Mouse (Mus musculus): ENCODE measurements around the gene Olfr951. TPM values are rescaled to one million over a fixed set of nuclear protein-coding genes. Genes with fewer than 3 reads are reported as not detected.

The Olfr951 gene
- polyA plus RNA-seq (2012; rRNA removed), result not detected in 2 replicates

GRCm38 (mm10) chr9:39387110-39387509 is at the start of gene Olfr951:
Gene Olfr951, plus strand, starts transcription at chr9:39387410.

GRCm38 (mm10) chr9:39427048-39427447 is 39.8 kb downstream of the Olfr951 start, which contains the start of gene Olfr952:
Gene Olfr952, minus strand, starts transcription at chr9:39427148.

Other genes with a start within 250 kb of the Olfr951 start
- gene Olfr943, start 221.1 kb upstream of the Olfr951 start, polyA plus RNA-seq (2012; rRNA removed), result not detected in 2 replicates
- not detected in 2 replicates for gene Olfr944, start 185.5 kb upstream of the Olfr951 start, polyA plus RNA-seq (2012; rRNA removed)
- not detected in 2 replicates for gene Olfr1537, start 137.4 kb upstream of the Olfr951 start, polyA plus RNA-seq (2012; rRNA removed)
- not detected in 2 replicates for gene Olfr945, start 110.6 kb upstream of the Olfr951 start, polyA plus RNA-seq (2012; rRNA removed)
- not detected in 2 replicates for gene Olfr948, start 61.4 kb upstream of the Olfr951 start, polyA plus RNA-seq (2012; rRNA removed)
- gene Olfr952, start 39.7 kb downstream of the Olfr951 start, polyA plus RNA-seq (2012; rRNA removed), result not detected in 2 replicates
- gene Olfr954, start 69.3 kb downstream of the Olfr951 start, polyA plus RNA-seq (2012; rRNA removed), result not detected in 2 replicates
- gene Olfr955, start 84.5 kb downstream of the Olfr951 start, polyA plus RNA-seq (2012; rRNA removed), result not detected in 2 replicates
- gene Olfr44, start 106.6 kb downstream of the Olfr951 start, polyA plus RNA-seq (2012; rRNA removed), result not detected in 2 replicates
- gene Olfr957, start 128.4 kb downstream of the Olfr951 start, polyA plus RNA-seq (2012; rRNA removed), result not detected in 2 replicates
- gene Olfr958, start 166.6 kb downstream of the Olfr951 start, polyA plus RNA-seq (2012; rRNA removed), result not detected in 2 replicates
- gene Olfr959, start 188.2 kb downstream of the Olfr951 start, polyA plus RNA-seq (2012; rRNA removed), result not detected in 2 replicates
- 2.6 and 7.9 TPM in 2 replicates for gene AW551984, start 217.0 kb downstream of the Olfr951 start, polyA plus RNA-seq (2012; rRNA removed)
- gene Olfr148, start 223.2 kb downstream of the Olfr951 start, polyA plus RNA-seq (2012; rRNA removed), result not detected in 2 replicates
- gene Olfr960, start 234.0 kb downstream of the Olfr951 start, polyA plus RNA-seq (2012; rRNA removed), result not detected in 2 replicates

All from ovary, adult 2 months (tissue).